Mouse (Mus musculus): ENCODE measurements around the gene Dusp15. TPM values are rescaled to one million over a fixed set of nuclear protein-coding genes. Genes with fewer than 3 reads are reported as not detected.

Dusp15 gene
- polyA plus RNA-seq, 1 experiment from 2014 or later, result 0.14 TPM

DNA sequence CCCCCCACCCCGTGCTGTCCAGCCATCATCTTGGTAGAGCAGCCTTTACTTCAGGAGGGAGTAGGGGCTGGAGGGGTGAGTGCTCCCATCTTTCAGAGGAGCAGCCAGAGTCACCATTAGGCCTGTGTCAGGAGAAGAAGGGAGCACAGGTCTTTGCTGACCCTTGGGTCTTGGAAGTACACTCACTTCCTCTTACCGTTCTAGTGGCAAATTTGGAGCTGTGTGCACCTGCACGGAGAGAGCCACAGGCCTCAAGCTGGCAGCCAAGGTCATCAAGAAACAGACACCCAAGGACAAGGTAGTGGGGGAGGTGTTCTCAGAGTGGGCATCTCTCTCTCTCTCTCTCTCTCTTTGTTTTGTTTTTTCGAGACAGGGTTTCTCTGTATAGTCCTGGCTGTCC, 36.0 kb downstream of the Dusp15 start:
- 61% methylated on average over 4 of the region's 4 CpGs for WGBS
- DNase-seq, result no peak
- no peak for TF ChIP-seq CTCF (IDR thresholded peaks at IDR 0.05; ENCODE audit: low read depth)

DNA sequence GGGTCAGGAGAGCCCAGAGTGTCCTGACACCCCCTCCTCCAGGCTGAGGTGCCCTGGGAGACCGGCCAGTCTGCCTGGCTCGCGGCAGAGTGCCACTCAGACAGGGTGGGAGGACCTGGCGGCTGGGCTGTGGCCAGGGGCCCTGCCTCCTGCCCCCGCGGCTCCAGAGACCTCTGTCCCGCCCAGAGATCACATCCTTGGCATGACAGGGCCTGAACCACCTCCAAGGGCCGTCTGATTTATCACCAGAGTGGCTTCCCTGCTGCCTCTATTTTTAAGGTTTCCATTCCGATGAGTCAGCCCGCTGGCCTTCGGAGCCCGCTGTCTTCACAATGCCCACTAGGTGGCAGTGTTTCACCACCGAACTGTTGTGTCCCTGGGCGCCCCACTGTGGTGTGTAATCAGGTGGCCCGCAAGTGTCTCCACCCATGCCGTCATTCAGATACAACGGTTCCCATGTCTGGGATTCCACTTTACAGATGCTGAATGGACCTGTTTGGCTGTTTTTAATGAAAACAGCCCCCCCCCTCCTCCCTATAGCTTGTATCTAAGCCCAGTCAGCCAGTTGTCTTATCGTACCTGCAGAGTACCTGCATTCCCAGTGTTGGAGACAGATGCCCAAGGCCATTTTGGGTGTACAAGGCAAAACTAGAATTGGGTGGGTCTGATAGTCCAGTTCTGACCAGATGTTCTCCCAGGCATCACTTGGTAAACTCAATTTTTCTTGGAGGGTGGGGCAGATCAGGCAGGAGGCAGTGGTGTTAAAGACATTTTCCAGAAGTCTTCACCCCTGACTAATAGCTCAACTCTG, 37.0 kb downstream of the Dusp15 start:
- Histone ChIP-seq H3K4me2 (peak overlapping the region; percentile 36), H3K36me3 (ENCODE audit: insufficient read depth) (no peaks in the 10 kb centered on the region), H3K9ac (no peak overlapping the region; the same call in 1 of the 2 replicates), H3K9me3 (ENCODE audit: low read depth, low read length) (no peaks in the 10 kb centered on the region), H3K27ac (ENCODE audit: low read depth) (no peak overlapping the region), H3K4me3 (ENCODE audit: low read depth, low read length) (no peak overlapping the region), H3K27me3 (ENCODE audit: insufficient read depth, low read length) (peaks cover 42% of the 10 kb centered on the region), H3K4me1 (ENCODE audit: insufficient read depth) (no peaks in the 10 kb centered on the region)
- 4% methylated on average over 12 of the region's 18 CpGs for WGBS
- ATAC-seq (ENCODE audit: insufficient read depth) (peak; percentile 75; the same call in 1 of the 2 replicates), DNase-seq (peak; percentile 95)
- TF ChIP-seq CTCF (IDR thresholded peaks at IDR 0.05; ENCODE audit: low read depth), result peak; percentile 97

More for the DNA sequence above, 36.0 kb downstream of the Dusp15 start:
- ATAC-seq (ENCODE audit: insufficient read depth), result no peak
- Histone ChIP-seq H3K4me2 (no peak overlapping the region), H3K27me3 (ENCODE audit: insufficient read depth, low read length) (peaks cover 35% of the 10 kb centered on the region), H3K4me3 (ENCODE audit: low read depth, low read length) (no peak overlapping the region), H3K4me1 (ENCODE audit: insufficient read depth) (no peaks in the 10 kb centered on the region), H3K27ac (ENCODE audit: low read depth) (no peak overlapping the region), H3K9ac (no peak overlapping the region), H3K9me3 (ENCODE audit: low read depth, low read length) (no peaks in the 10 kb centered on the region), H3K36me3 (ENCODE audit: insufficient read depth) (no peaks in the 10 kb centered on the region)

DNA sequence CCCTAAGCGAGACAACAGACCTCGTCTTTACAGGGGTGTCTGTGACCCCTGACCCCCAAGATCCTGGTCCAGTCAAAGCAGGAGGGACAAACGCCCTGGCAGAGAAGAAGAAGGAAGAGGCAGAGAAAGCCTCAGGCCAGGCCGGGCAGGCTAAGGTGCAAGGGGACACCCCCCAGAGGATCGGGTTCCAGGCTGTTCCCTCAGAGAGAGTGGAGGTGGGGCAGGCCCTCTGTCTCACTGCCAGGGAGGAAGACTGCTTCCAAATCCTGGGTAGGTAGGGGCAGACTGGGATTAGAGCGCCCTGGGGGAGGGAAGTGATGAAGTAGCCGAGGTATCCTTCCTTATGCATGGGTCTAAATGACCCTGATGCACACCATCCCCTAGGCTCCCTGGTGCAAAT, 38.0 kb downstream of the Dusp15 start:
- Histone ChIP-seq H3K4me2 (no peak overlapping the region), H3K27me3 (ENCODE audit: insufficient read depth, low read length) (peaks cover 42% of the 10 kb centered on the region), H3K27ac (ENCODE audit: low read depth) (no peak overlapping the region), H3K4me3 (ENCODE audit: low read depth, low read length) (no peak overlapping the region), H3K9me3 (ENCODE audit: low read depth, low read length) (no peaks in the 10 kb centered on the region), H3K4me1 (ENCODE audit: insufficient read depth) (no peaks in the 10 kb centered on the region), H3K9ac (no peak overlapping the region), H3K36me3 (ENCODE audit: insufficient read depth) (no peaks in the 10 kb centered on the region)
- 33% methylated on average over 7 of the region's 7 CpGs for WGBS
- ATAC-seq (ENCODE audit: insufficient read depth) (no peak), DNase-seq (no peak)
- no peak for TF ChIP-seq CTCF (IDR thresholded peaks at IDR 0.05; ENCODE audit: low read depth)

DNA sequence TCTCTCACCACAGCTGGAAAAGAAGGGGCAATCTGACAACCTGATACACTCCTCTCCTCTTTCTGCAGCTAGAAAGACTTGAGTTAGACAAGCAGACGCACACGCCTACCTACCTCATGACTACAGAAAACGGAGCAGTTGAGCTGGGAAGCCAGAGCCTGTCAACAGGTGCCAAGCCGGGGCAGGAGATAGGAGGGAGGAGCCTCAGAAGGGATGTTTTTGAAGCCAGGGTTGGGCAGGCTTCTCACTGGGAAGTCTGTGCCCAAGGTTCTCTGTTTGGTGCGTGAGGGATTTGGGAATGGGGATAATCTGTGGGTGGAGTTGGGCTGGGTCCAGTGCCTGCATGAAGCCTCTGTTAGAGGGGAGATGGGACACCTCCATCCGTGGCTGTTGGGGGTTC, 40.1 kb downstream of the Dusp15 start:
- Histone ChIP-seq H3K27me3 (ENCODE audit: insufficient read depth, low read length) (peaks cover 40% of the 10 kb centered on the region), H3K4me1 (ENCODE audit: insufficient read depth) (0 out of 2 replicates have a peak, but pooled peaks cover under 1% of the 10 kb centered on the region), H3K4me2 (no peak overlapping the region), H3K36me3 (ENCODE audit: insufficient read depth) (no peaks in the 10 kb centered on the region), H3K9ac (no peak overlapping the region), H3K9me3 (ENCODE audit: low read depth, low read length) (no peaks in the 10 kb centered on the region), H3K4me3 (ENCODE audit: low read depth, low read length) (no peak overlapping the region), H3K27ac (ENCODE audit: low read depth) (no peak overlapping the region)
- TF ChIP-seq CTCF (IDR thresholded peaks at IDR 0.05; ENCODE audit: low read depth), result no peak
- 17% methylated on average over 6 of the region's 6 CpGs for WGBS
- DNase-seq (no peak), ATAC-seq (ENCODE audit: insufficient read depth) (no peak)

DNA sequence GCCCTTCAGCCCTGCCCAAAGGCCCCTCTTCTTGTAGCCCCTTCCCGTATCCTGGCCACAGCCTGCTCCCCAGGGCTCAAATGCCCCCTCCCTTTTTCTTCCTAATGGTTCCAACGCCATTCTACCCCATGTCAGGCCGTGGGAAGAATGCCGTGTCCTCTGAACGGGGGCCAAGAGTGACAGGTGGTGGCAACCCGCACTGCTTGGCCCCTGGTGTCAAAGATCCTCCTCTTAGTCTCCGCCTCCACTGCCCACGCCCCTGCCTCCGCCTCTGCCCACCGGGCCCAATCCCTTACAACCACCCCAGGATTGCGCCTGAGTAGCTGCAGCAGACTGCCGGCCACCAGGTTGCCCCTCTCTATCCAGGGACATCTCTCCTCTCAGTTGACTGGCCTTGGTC, 40.5 kb downstream of the Dusp15 start, which contains the start of gene Mylk2:
Gene Mylk2 (plus strand): TSS at position 322 of the 400 bp plus-strand sequence.
- no peaks in the 10 kb centered on the region for H3K9me3 ChIP-seq (ENCODE audit: low read depth, low read length)
- no peaks in the 10 kb centered on the region for H3K36me3 ChIP-seq (ENCODE audit: insufficient read depth)
- H3K4me1 ChIP-seq (ENCODE audit: insufficient read depth), result 0 out of 2 replicates have a peak, but pooled peaks cover 5% of the 10 kb centered on the region
- H3K4me2 ChIP-seq, result no peak within 1 kb of the TSS
- H3K4me3 ChIP-seq (ENCODE audit: low read depth, low read length), result no peak within 1 kb of the TSS
- WGBS, result 21% methylated on average over 12 of the region's 12 CpGs
- no peak within 1 kb of the TSS for H3K27ac ChIP-seq (ENCODE audit: low read depth)
- no peak for DNase-seq
- TF ChIP-seq CTCF (IDR thresholded peaks at IDR 0.05; ENCODE audit: low read depth), result no peak
- ATAC-seq (ENCODE audit: insufficient read depth), result no peak
- peaks cover 40% of the 10 kb centered on the region for H3K27me3 ChIP-seq (ENCODE audit: insufficient read depth, low read length)
- no peak within 1 kb of the TSS for H3K9ac ChIP-seq

DNA sequence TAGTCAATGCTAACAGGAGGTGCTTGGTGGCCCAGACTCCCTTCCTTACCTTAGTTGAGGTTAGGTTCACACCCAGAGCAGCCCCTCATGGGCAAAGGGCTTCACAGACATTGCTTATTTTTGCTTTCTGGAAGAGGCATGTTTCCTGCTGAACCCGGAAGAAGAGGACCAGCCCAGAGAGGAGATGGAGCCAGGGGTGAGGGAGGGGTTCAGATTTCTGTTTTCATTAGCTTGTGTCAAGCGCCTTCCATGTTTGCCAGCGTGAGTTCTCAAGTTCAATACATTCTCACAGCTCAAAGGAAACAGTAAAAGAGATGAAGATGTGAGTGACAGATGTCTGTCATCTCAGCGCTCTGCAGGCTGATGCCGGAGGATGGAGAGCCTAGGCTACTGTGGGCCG, 41.6 kb downstream of the Dusp15 start:
- Histone ChIP-seq H3K36me3 (ENCODE audit: insufficient read depth) (no peaks in the 10 kb centered on the region), H3K27me3 (ENCODE audit: insufficient read depth, low read length) (peaks cover 40% of the 10 kb centered on the region), H3K4me1 (ENCODE audit: insufficient read depth) (0 out of 2 replicates have a peak, but pooled peaks cover 6% of the 10 kb centered on the region), H3K9me3 (ENCODE audit: low read depth, low read length) (no peaks in the 10 kb centered on the region), H3K4me3 (ENCODE audit: low read depth, low read length) (no peak overlapping the region), H3K4me2 (no peak overlapping the region), H3K27ac (ENCODE audit: low read depth) (no peak overlapping the region), H3K9ac (no peak overlapping the region)
- WGBS, result 61% methylated on average over 6 of the region's 6 CpGs
- DNase-seq (no peak), ATAC-seq (ENCODE audit: insufficient read depth) (no peak)
- TF ChIP-seq CTCF (IDR thresholded peaks at IDR 0.05; ENCODE audit: low read depth), result no peak

DNA sequence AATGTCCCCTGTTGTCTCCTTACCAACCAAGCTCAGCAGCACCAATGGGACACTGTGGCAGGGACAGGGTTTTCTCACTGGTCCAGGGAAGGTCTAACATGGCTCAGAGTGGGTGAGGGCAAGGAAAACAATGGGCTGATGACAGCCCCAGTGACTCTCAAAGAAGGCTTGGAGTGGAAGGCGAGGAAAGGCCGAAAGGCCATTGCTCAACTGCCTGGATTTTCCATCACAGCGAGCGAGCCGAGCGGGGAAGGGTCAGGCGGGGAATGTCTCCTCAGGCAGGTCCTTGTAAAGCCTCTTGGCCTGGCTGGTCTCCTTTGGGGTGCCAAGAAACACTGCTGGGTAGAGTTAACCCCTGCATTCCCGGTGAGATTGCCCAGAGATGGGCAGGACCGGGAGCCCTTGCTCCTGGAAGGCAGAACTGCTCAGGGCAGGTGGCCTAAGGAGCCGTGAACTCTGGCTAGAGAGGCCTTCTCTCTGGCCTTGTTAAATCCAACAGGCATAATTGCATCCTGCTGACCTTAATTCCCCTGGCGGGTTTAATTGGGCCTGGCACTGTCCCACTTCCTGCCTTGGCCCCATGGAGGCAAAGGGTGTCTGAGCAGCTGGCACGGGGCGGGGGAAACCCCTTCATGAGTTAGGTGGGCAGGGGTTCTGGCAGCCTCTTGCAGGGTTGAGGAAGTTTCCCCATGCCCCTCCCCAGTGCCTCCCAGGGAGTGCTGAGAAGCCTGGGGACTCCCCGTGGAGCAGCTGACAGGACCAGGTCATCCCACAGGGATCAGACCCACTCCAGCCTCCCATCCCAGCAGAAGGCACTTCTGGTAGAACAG, 44.2 kb downstream of the Dusp15 start:
- DNase-seq, result peak; percentile 20
- H3K9ac ChIP-seq, result no peak overlapping the region
- 0 out of 2 replicates have a peak, but pooled peaks cover 6% of the 10 kb centered on the region for H3K4me1 ChIP-seq (ENCODE audit: insufficient read depth)

More for the DNA sequence above, 44.2 kb downstream of the Dusp15 start:
- Histone ChIP-seq H3K9me3 (ENCODE audit: low read depth, low read length) (no peaks in the 10 kb centered on the region), H3K27me3 (ENCODE audit: insufficient read depth, low read length) (peaks cover 23% of the 10 kb centered on the region), H3K4me3 (ENCODE audit: low read depth, low read length) (no peak overlapping the region), H3K27ac (ENCODE audit: low read depth) (no peak overlapping the region), H3K36me3 (ENCODE audit: insufficient read depth) (no peaks in the 10 kb centered on the region), H3K4me2 (no peak overlapping the region)
- ATAC-seq (ENCODE audit: insufficient read depth), result no peak
- TF ChIP-seq CTCF (IDR thresholded peaks at IDR 0.05; ENCODE audit: low read depth), result no peak
- 48% methylated on average over 14 of the region's 14 CpGs for WGBS

All from lung, embryonic 14.5 days (tissue).